Mouse (Mus musculus): ENCODE data around the gene Tmem102.

DNA sequence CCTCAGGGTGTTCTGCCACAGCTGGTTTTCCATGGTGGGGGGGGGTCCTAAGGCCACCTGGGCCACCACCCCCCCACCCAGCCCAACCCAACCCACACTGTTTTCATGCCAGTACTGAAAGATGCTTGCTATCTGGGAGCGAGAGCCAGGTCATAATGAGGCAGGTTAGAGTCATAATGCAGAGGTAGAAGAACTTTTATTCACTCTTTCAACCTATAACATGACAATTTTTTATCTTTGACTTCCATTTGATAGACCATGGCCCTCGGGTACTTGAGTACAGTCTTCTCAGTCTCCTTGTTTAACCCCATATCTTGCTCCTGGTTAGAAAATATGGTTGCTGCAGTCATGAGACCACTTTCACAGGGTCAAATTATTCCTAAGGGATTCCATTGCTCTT is 12.9 kb upstream of the Tmem102 start, which contains the start of gene Spem2:
- TF ChIP-seq CTCF (IDR thresholded peaks at IDR 0.05; ENCODE audit: control insufficient read depth, insufficient read depth, insufficient read length) (no peak), USF1 (IDR thresholded peaks at IDR 0.05; ENCODE audit: low read depth) (no peak), MAX (IDR thresholded peaks at IDR 0.05) (no peak), MYOD1 (IDR thresholded peaks at IDR 0.05; ENCODE audit: control insufficient read depth, insufficient read length, low read depth) (no peak), CEBPB (IDR thresholded peaks at IDR 0.05; ENCODE audit: low read depth) (no peak), MYOG (IDR thresholded peaks at IDR 0.05; ENCODE audit: control insufficient read depth, extremely low read depth, insufficient read length) (no peak), FOSL1 (IDR thresholded peaks at IDR 0.05; ENCODE audit: insufficient read depth, low read length, poor library complexity, severe bottlenecking) (no peak)

Measured in C2C12 (cell line).